In genomic region chr11:61614401-61614800, GRCm38 (mm10) we compare ENCODE assay signal across 13 mouse cellular contexts. TPM values are rescaled to one million over a fixed set of nuclear protein-coding genes. Genes with fewer than 3 reads are reported as not detected.
"Had no signal": no experiment of that assay in that cellular context is flagged by ENCODE, and none has a peak within 500 bp of the region (broad histone marks: within the 10 kb centered on the region; RNA-seq: fewer than 3 reads in every experiment).

No protein-coding gene starts in this region.

- H3K4me1 ChIP-seq: megakaryocyte, embryonic 14.5 days had no signal

- H3K27me3 ChIP-seq: limb, embryonic 12.5 days; midbrain, embryonic 15.5 days; neural tube, embryonic 12.5 days had no signal

- DNase-seq: liver; lung, adult 2 months; lung, postnatal 14 days; thymus, postnatal 4 days had no signal

- H3K4me3 ChIP-seq: kidney, embryonic 15.5 days; layer of hippocampus, adult 2 months; limb, embryonic 12.5 days; megakaryocyte, embryonic 14.5 days; midbrain, embryonic 15.5 days; neural tube, embryonic 12.5 days had no signal

- H3K27ac ChIP-seq: kidney, embryonic 15.5 days; layer of hippocampus, adult 2 months; limb, embryonic 12.5 days; liver, embryonic 14.5 days; macrophage; midbrain, embryonic 15.5 days; neural tube, embryonic 12.5 days had no signal

- H3K9ac ChIP-seq: kidney, embryonic 15.5 days; limb, embryonic 12.5 days; liver, embryonic 14.5 days; midbrain, embryonic 15.5 days; neural tube, embryonic 12.5 days had no signal

- H3K36me3 ChIP-seq: kidney, embryonic 15.5 days; limb, embryonic 12.5 days; midbrain, embryonic 15.5 days; neural tube, embryonic 12.5 days had no signal

RNA-seq across cellular contexts. Expression of gene Epn2, which starts 34.9 kb away (rescaled TPM):
- total RNA-seq: monocyte, adult 5-6 weeks had no signal
